In genomic region chr17:50677978-50678712, GRCm38 (mm10) we compare ENCODE assay signal across 8 mouse cellular contexts.
DNase-seq lines count a peak whose midpoint lies in the region; ATAC-seq lines count a peak whose summit lies in the region.

No protein-coding gene starts in this region.

- DNase-seq in embryo, embryonic 10 days (ENCODE audit: low spot score), result peak; percentile 25
- DNase-seq in embryo, embryonic 10.5 days (ENCODE audit: low spot score), result no peak
- peak; percentile 43 for DNase-seq in urinary bladder, postnatal 14 days (ENCODE audit: low spot score)
- no peak for DNase-seq in urinary bladder, postnatal 25 days (ENCODE audit: low spot score)
- peak; percentile 78 to 81 for DNase-seq in heart, adult 9 months (ENCODE audit: low spot score in 2 of 2)
- DNase-seq in kidney, postnatal 10 days, result peak; percentile 54
- no peak for DNase-seq in right cerebral cortex, postnatal 14 days

- ATAC-seq in megakaryocyte progenitor cell, adult 5-6 weeks (replicated peaks; ENCODE audit: poor library complexity), result peak; percentile 76

Comparison
In these comparisons a context has a peak if more than half of its experiments do, and no peak if none do; other contexts are left out.
1. DNase-seq: peak in embryo, embryonic 10 days (single experiment), urinary bladder, postnatal 14 days (single experiment), heart, adult 9 months (2 of 2) and kidney, postnatal 10 days (single experiment); none in embryo, embryonic 10.5 days (single experiment), urinary bladder, postnatal 25 days (single experiment) and right cerebral cortex, postnatal 14 days (single experiment).